Mouse (Mus musculus) hindbrain, embryonic 16.5 days (tissue): Measurements from ENCODE around the gene Rps21. TPM values are rescaled to one million over a fixed set of nuclear protein-coding genes. Genes with fewer than 3 reads are reported as not detected.

Experiments
- ATAC-seq: fragments of 200-750 bp; cut with Nextera tagmentation; 2 replicates; pipeline ENCODE4 v1.8.0; 2017; ENCODE audit warnings: moderate TSS enrichment, moderate library complexity
- H3K27ac ChIP-seq: fragments of 300-500 bp; sonication (generic); 2 replicates; pipeline ENCODE4 v1.5.1; 2014; ENCODE audit warnings: low read depth, mild to moderate bottlenecking, control low read depth, low read length, moderate library complexity
- H3K27me3 ChIP-seq: fragments of 300-500 bp; sonication (generic); replicated peaks from 2 replicates; pipeline ENCODE4 v1.6.1; 2014; ENCODE audit warnings: low read length; ENCODE audit not compliant: control insufficient read depth, insufficient read depth
- H3K36me3 ChIP-seq: fragments of 300-500 bp; sonication (generic); 2 replicates; pipeline ENCODE4 v1.6.1; 2014; ENCODE audit warnings: mild to moderate bottlenecking, low read length, moderate library complexity, mixed read lengths; ENCODE audit not compliant: control insufficient read depth, insufficient read depth
- H3K4me1 ChIP-seq: fragments of 300-500 bp; sonication (generic); 2 replicates; pipeline ENCODE4 v1.6.1; 2014; ENCODE audit warnings: low read depth, low read length; ENCODE audit not compliant: control insufficient read depth, insufficient read depth
- H3K4me2 ChIP-seq: fragments of 300-500 bp; sonication (generic); 2 replicates; pipeline ENCODE4 v1.6.1; 2014; ENCODE audit warnings: mild to moderate bottlenecking, low read length, control low read depth, moderate library complexity
- H3K4me3 ChIP-seq: fragments of 300-500 bp; sonication (generic); 2 replicates; pipeline ENCODE4 v1.5.1; 2014; ENCODE audit warnings: mild to moderate bottlenecking, low read length, control low read depth, moderate library complexity
- H3K9ac ChIP-seq: fragments of 300-500 bp; sonication (generic); 2 replicates; pipeline ENCODE4 v1.6.1; 2014; ENCODE audit warnings: low read depth, mild to moderate bottlenecking, control low read depth, low read length, moderate library complexity
- H3K9me3 ChIP-seq: fragments of 300-500 bp; sonication (generic); 2 replicates; pipeline ENCODE4 v1.6.1; 2014; ENCODE audit warnings: mild to moderate bottlenecking, low read length, moderate library complexity; ENCODE audit not compliant: control insufficient read depth
- WGBS: fragments of 180-500 bp; shearing (Covaris S2); extraction: QIAGEN DNeasy Blood & Tissue Kit; methylation state at CpG from one replicate; pipeline ENCODE4 v1.1.7; 2014; 5-methylcytosine and 5-hydroxymethylcytosine counted together
- polyA plus RNA-seq: library from polyadenylated mRNA; unstranded; fragments of >200 nt; fragmentation: Nextera tagmentation; extraction: Ambion mirVana; gene quantifications from 2 replicates; pipeline ENCODE4 v1.2.1, GENCODE M21; 2015

Gene Rps21
- polyA plus RNA-seq, 1 experiment from 2014 or later: 282 TPM

GRCm38 (mm10) chr2:180236500-180236899 is 20.7 kb upstream of the Rps21 start:
- H3K4me1 ChIP-seq: no peaks in the 10 kb centered on the region
- no peaks in the 10 kb centered on the region for H3K36me3 ChIP-seq
- no peak overlapping the region for H3K27ac ChIP-seq
- H3K27me3 ChIP-seq: no peaks in the 10 kb centered on the region
- H3K4me2 ChIP-seq: no peak overlapping the region
- no peak overlapping the region for H3K9ac ChIP-seq
- 59% methylated on average over 3 of the region's 3 CpGs for WGBS
- ATAC-seq: no peak
- no peaks in the 10 kb centered on the region for H3K9me3 ChIP-seq
- no peak overlapping the region for H3K4me3 ChIP-seq

- Histone ChIP-seq H3K27ac (no peak overlapping the region), H3K4me3 (no peak overlapping the region), H3K9me3 (no peaks in the 10 kb centered on the region), H3K4me2 (no peak overlapping the region), H3K9ac (no peak overlapping the region), H3K27me3 (no peaks in the 10 kb centered on the region), H3K36me3 (no peaks in the 10 kb centered on the region), H3K4me1 (no peaks in the 10 kb centered on the region)
- no peak for ATAC-seq
- WGBS: 91% methylated on average over 3 of the region's 3 CpGs
These were observed 20.2 kb upstream of the Rps21 start for GRCm38 (mm10) chr2:180236930-180237329.

GRCm38 (mm10) chr2:180237601-180238345 is 19.4 kb upstream of the Rps21 start:
- 95% methylated on average over 7 of the region's 7 CpGs for WGBS
- Histone ChIP-seq H3K27ac (no peak overlapping the region), H3K4me3 (no peak overlapping the region), H3K9me3 (no peaks in the 10 kb centered on the region), H3K4me1 (no peaks in the 10 kb centered on the region), H3K4me2 (no peak overlapping the region), H3K9ac (no peak overlapping the region), H3K36me3 (no peaks in the 10 kb centered on the region), H3K27me3 (no peaks in the 10 kb centered on the region)
- ATAC-seq: no peak

GRCm38 (mm10) chr2:180238591-180238990 is 18.6 kb upstream of the Rps21 start:
- WGBS: 86% methylated on average over 5 of the region's 5 CpGs
- Histone ChIP-seq H3K4me2 (no peak overlapping the region), H3K4me1 (no peaks in the 10 kb centered on the region), H3K9ac (no peak overlapping the region), H3K27me3 (no peaks in the 10 kb centered on the region), H3K9me3 (no peaks in the 10 kb centered on the region), H3K36me3 (no peaks in the 10 kb centered on the region), H3K27ac (no peak overlapping the region), H3K4me3 (no peak overlapping the region)
- no peak for ATAC-seq

- no peak for ATAC-seq
These were observed 14.1 kb upstream of the Rps21 start for GRCm38 (mm10) chr2:180243108-180243507.

GRCm38 (mm10) chr2:180247916-180248315 is 9.3 kb upstream of the Rps21 start:
- Histone ChIP-seq H3K4me3 (no peak overlapping the region), H3K4me1 (peaks cover 2% of the 10 kb centered on the region; the same call in 1 of the 2 replicates), H3K27ac (no peak overlapping the region), H3K36me3 (no peaks in the 10 kb centered on the region), H3K4me2 (no peak overlapping the region), H3K9me3 (no peaks in the 10 kb centered on the region), H3K9ac (no peak overlapping the region), H3K27me3 (no peaks in the 10 kb centered on the region)
- 88% methylated on average over 5 of the region's 5 CpGs for WGBS
- ATAC-seq: no peak

More at GRCm38 (mm10) chr2:180243108-180243507, 14.1 kb upstream of the Rps21 start:
- H3K27ac ChIP-seq: no peak overlapping the region
- no peaks in the 10 kb centered on the region for H3K36me3 ChIP-seq
- H3K4me3 ChIP-seq: no peak overlapping the region
- H3K27me3 ChIP-seq: no peaks in the 10 kb centered on the region
- H3K9ac ChIP-seq: no peak overlapping the region
- no peak overlapping the region for H3K4me2 ChIP-seq
- WGBS: 93% methylated on average over 4 of the region's 4 CpGs
- H3K4me1 ChIP-seq: no peaks in the 10 kb centered on the region
- no peaks in the 10 kb centered on the region for H3K9me3 ChIP-seq

GRCm38 (mm10) chr2:180248947-180249660 is 8.1 kb upstream of the Rps21 start:
- H3K9me3 ChIP-seq: no peaks in the 10 kb centered on the region
- H3K27me3 ChIP-seq: no peaks in the 10 kb centered on the region
- H3K4me3 ChIP-seq: no peak overlapping the region
- no peak overlapping the region for H3K9ac ChIP-seq
- peaks cover 2% of the 10 kb centered on the region; the same call in 1 of the 2 replicates for H3K4me1 ChIP-seq
- 63% methylated on average over 9 of the region's 9 CpGs for WGBS
- ATAC-seq: no peak
- H3K27ac ChIP-seq: no peak overlapping the region
- H3K36me3 ChIP-seq: no peaks in the 10 kb centered on the region
- H3K4me2 ChIP-seq: no peak overlapping the region

GRCm38 (mm10) chr2:180250930-180251611 is 6.1 kb upstream of the Rps21 start:
- H3K4me3 ChIP-seq: no peak overlapping the region

GRCm38 (mm10) chr2:180251838-180252237 is 5.3 kb upstream of the Rps21 start:
- peaks cover 9% of the 10 kb centered on the region for H3K4me1 ChIP-seq
- WGBS: 48% methylated on average over 3 of the region's 3 CpGs
- no peak overlapping the region for H3K9ac ChIP-seq
- no peaks in the 10 kb centered on the region for H3K9me3 ChIP-seq
- H3K4me3 ChIP-seq: no peak overlapping the region
- no peak overlapping the region for H3K4me2 ChIP-seq
- no peak for ATAC-seq
- H3K27ac ChIP-seq: no peak overlapping the region
- H3K27me3 ChIP-seq: no peaks in the 10 kb centered on the region
- H3K36me3 ChIP-seq: no peaks in the 10 kb centered on the region

More at GRCm38 (mm10) chr2:180250930-180251611, 6.1 kb upstream of the Rps21 start:
- no peak overlapping the region for H3K27ac ChIP-seq
- no peak overlapping the region; the same call in 1 of the 2 replicates for H3K4me2 ChIP-seq
- 31% methylated on average over 11 of the region's 11 CpGs for WGBS
- peaks cover 5% of the 10 kb centered on the region for H3K4me1 ChIP-seq
- ATAC-seq: peak; percentile 87
- peak overlapping the region; percentile 25; the same call in 1 of the 2 replicates for H3K9ac ChIP-seq
- H3K9me3 ChIP-seq: no peaks in the 10 kb centered on the region
- H3K36me3 ChIP-seq: no peaks in the 10 kb centered on the region
- H3K27me3 ChIP-seq: no peaks in the 10 kb centered on the region
